Mouse (Mus musculus): ENCODE data around the gene Acot11. TPM values are rescaled to one million over a fixed set of nuclear protein-coding genes. Genes with fewer than 3 reads are reported as not detected.
"Not testable (repeated sequence)": the region's sequence is repeated elsewhere in the genome, so short reads cannot be mapped to it uniquely, and the experiment has no call there.

The Acot11 gene
- total RNA-seq, 1 experiment from 2014 or later = 7.2 TPM

GRCm38 (mm10) chr4:106818332-106818731 is 13.5 kb upstream of the Acot11 start:
- no peak for ATAC-seq (replicated peaks in 1 of 2; ENCODE audit: insufficient read depth in 1 of 2, low FRiP score in 2 of 2, low TSS enrichment in 1 of 2, low read depth in 1 of 2, poor library complexity in 2 of 2, severe bottlenecking in 2 of 2)

GRCm38 (mm10) chr4:106817017-106817416 is 12.2 kb upstream of the Acot11 start:
- ATAC-seq (replicated peaks in 1 of 2; ENCODE audit: insufficient read depth in 1 of 2, low FRiP score in 2 of 2, low TSS enrichment in 1 of 2, low read depth in 1 of 2, poor library complexity in 2 of 2, severe bottlenecking in 2 of 2) = no peak

- ATAC-seq (replicated peaks in 1 of 2; ENCODE audit: insufficient read depth in 1 of 2, low FRiP score in 2 of 2, low TSS enrichment in 1 of 2, low read depth in 1 of 2, poor library complexity in 2 of 2, severe bottlenecking in 2 of 2) = no peak
Observed at GRCm38 (mm10) chr4:106815396-106816324, 10.9 kb upstream of the Acot11 start.

GRCm38 (mm10) chr4:106811162-106811561 is 6.4 kb upstream of the Acot11 start:
- no peak for ATAC-seq (replicated peaks in 1 of 2; ENCODE audit: insufficient read depth in 1 of 2, low FRiP score in 2 of 2, low TSS enrichment in 1 of 2, low read depth in 1 of 2, poor library complexity in 2 of 2, severe bottlenecking in 2 of 2)

GRCm38 (mm10) chr4:106810039-106810438 is 5.2 kb upstream of the Acot11 start:
- ATAC-seq (replicated peaks in 1 of 2; ENCODE audit: insufficient read depth in 1 of 2, low FRiP score in 2 of 2, low TSS enrichment in 1 of 2, low read depth in 1 of 2, poor library complexity in 2 of 2, severe bottlenecking in 2 of 2) = no peak

GRCm38 (mm10) chr4:106807287-106807686 is 2.5 kb upstream of the Acot11 start:
- ATAC-seq (replicated peaks in 1 of 2; ENCODE audit: insufficient read depth in 1 of 2, low FRiP score in 2 of 2, low TSS enrichment in 1 of 2, low read depth in 1 of 2, poor library complexity in 2 of 2, severe bottlenecking in 2 of 2) = no peak

- no peak for ATAC-seq (replicated peaks in 1 of 2; ENCODE audit: insufficient read depth in 1 of 2, low FRiP score in 2 of 2, low TSS enrichment in 1 of 2, low read depth in 1 of 2, poor library complexity in 2 of 2, severe bottlenecking in 2 of 2)
Observed at GRCm38 (mm10) chr4:106805890-106806289, 1.1 kb upstream of the Acot11 start.

- ATAC-seq (replicated peaks in 1 of 2; ENCODE audit: insufficient read depth in 1 of 2, low FRiP score in 2 of 2, low TSS enrichment in 1 of 2, low read depth in 1 of 2, poor library complexity in 2 of 2, severe bottlenecking in 2 of 2) = peak; percentile 84 to 85
Observed at GRCm38 (mm10) chr4:106804201-106804909, 443 bp downstream of the Acot11 start.

GRCm38 (mm10) chr4:106803781-106804180 is 1.0 kb downstream of the Acot11 start:
- ATAC-seq (replicated peaks in 1 of 2; ENCODE audit: insufficient read depth in 1 of 2, low FRiP score in 2 of 2, low TSS enrichment in 1 of 2, low read depth in 1 of 2, poor library complexity in 2 of 2, severe bottlenecking in 2 of 2) = peak in 1 of 2 experiments; percentile 30; a peak in 1 of 4 replicates

- peak; percentile 47 to 54; a peak in 3 of 4 replicates for ATAC-seq (replicated peaks in 1 of 2; ENCODE audit: insufficient read depth in 1 of 2, low FRiP score in 2 of 2, low TSS enrichment in 1 of 2, low read depth in 1 of 2, poor library complexity in 2 of 2, severe bottlenecking in 2 of 2)
Observed at GRCm38 (mm10) chr4:106799772-106800336, 4.9 kb downstream of the Acot11 start.

GRCm38 (mm10) chr4:106798908-106799546 is 5.8 kb downstream of the Acot11 start:
- no peak for ATAC-seq (replicated peaks in 1 of 2; ENCODE audit: insufficient read depth in 1 of 2, low FRiP score in 2 of 2, low TSS enrichment in 1 of 2, low read depth in 1 of 2, poor library complexity in 2 of 2, severe bottlenecking in 2 of 2)

- ATAC-seq (replicated peaks in 1 of 2; ENCODE audit: insufficient read depth in 1 of 2, low FRiP score in 2 of 2, low TSS enrichment in 1 of 2, low read depth in 1 of 2, poor library complexity in 2 of 2, severe bottlenecking in 2 of 2) = no peak
Observed at GRCm38 (mm10) chr4:106795289-106795688, 9.5 kb downstream of the Acot11 start.

- ATAC-seq (replicated peaks in 1 of 2; ENCODE audit: insufficient read depth in 1 of 2, low FRiP score in 2 of 2, low TSS enrichment in 1 of 2, low read depth in 1 of 2, poor library complexity in 2 of 2, severe bottlenecking in 2 of 2) = peak; percentile 33 to 53; a peak in 2 of 4 replicates
Observed at GRCm38 (mm10) chr4:106794247-106794646, 10.6 kb downstream of the Acot11 start.

GRCm38 (mm10) chr4:106793826-106794225 is 11.0 kb downstream of the Acot11 start:
- not testable (repeated sequence) for ATAC-seq (replicated peaks in 1 of 2; ENCODE audit: insufficient read depth in 1 of 2, low FRiP score in 2 of 2, low TSS enrichment in 1 of 2, low read depth in 1 of 2, poor library complexity in 2 of 2, severe bottlenecking in 2 of 2)

GRCm38 (mm10) chr4:106792276-106792675 is 12.5 kb downstream of the Acot11 start:
- no peak for ATAC-seq (replicated peaks in 1 of 2; ENCODE audit: insufficient read depth in 1 of 2, low FRiP score in 2 of 2, low TSS enrichment in 1 of 2, low read depth in 1 of 2, poor library complexity in 2 of 2, severe bottlenecking in 2 of 2)

GRCm38 (mm10) chr4:106790938-106791337 is 13.9 kb downstream of the Acot11 start:
- no peak for ATAC-seq (replicated peaks in 1 of 2; ENCODE audit: insufficient read depth in 1 of 2, low FRiP score in 2 of 2, low TSS enrichment in 1 of 2, low read depth in 1 of 2, poor library complexity in 2 of 2, severe bottlenecking in 2 of 2)

GRCm38 (mm10) chr4:106790218-106790617 is 14.6 kb downstream of the Acot11 start:
- not testable (repeated sequence) for ATAC-seq (replicated peaks in 1 of 2; ENCODE audit: insufficient read depth in 1 of 2, low FRiP score in 2 of 2, low TSS enrichment in 1 of 2, low read depth in 1 of 2, poor library complexity in 2 of 2, severe bottlenecking in 2 of 2)

Measured in hematopoietic stem cell, adult 5-6 weeks (primary cell).